Mouse (Mus musculus) MEL (cell line): ENCODE measurements at regions not wholly inside any gene's neighbourhood (a gene's known extent, or its start where the extent isn't known, plus 50 kb on each side); places are given as distances from the start of the nearest gene placed in this dataset.

ENCODE experiments used
- DNase-seq: peaks from one replicate; pipeline ENCODE4 v3.0.0; 2011; ENCODE audit warnings: low read depth, low spot score
- H3K27ac ChIP-seq: 2 replicates; pipeline ENCODE4 v1.5.1; 2012; ENCODE audit warnings: low read depth, mild to moderate bottlenecking, control low read depth, low read length, moderate library complexity; ENCODE audit not compliant: control insufficient read depth
- H3K27me3 ChIP-seq, 2 experiments: fragments of 150-350 bp in 1 of 2; sonication (generic) in 1 of 2; 2 replicates each; pipeline ENCODE4 v1.6.1; 2012; ENCODE audit warnings: low read length in 2 of 2, mild to moderate bottlenecking in 2 of 2, improper control_type of control experiment in 1 of 2, moderate library complexity in 1 of 2; ENCODE audit not compliant: insufficient read depth in 2 of 2, control insufficient read depth in 1 of 2
- H3K36me3 ChIP-seq, 2 experiments: 2 replicates each; pipeline ENCODE4 v1.6.1; 2012 to 2014; ENCODE audit warnings: low read length in 2 of 2, improper control_type of control experiment in 1 of 2, inconsistent platforms in 1 of 2, mild to moderate bottlenecking in 1 of 2; ENCODE audit not compliant: insufficient read depth in 2 of 2, control insufficient read depth in 1 of 2
- H3K4me1 ChIP-seq, 2 experiments: fragments of 150-350 bp in 1 of 2; sonication (generic) in 1 of 2; 2 replicates each; pipeline ENCODE4 v1.6.1; 2012; ENCODE audit warnings: low read length in 2 of 2, improper control_type of control experiment in 1 of 2, mild to moderate bottlenecking in 1 of 2; ENCODE audit not compliant: insufficient read depth in 2 of 2, control insufficient read depth in 1 of 2
- H3K4me3 ChIP-seq, 2 experiments: fragments of 150-350 bp in 1 of 2; sonication (generic) in 1 of 2; 2 replicates each; pipeline ENCODE4 v1.5.1; 2012; ENCODE audit warnings: low read depth in 2 of 2, low read length in 2 of 2, mild to moderate bottlenecking in 2 of 2, moderate library complexity in 2 of 2, control low read depth in 1 of 2, improper control_type of control experiment in 1 of 2; ENCODE audit not compliant: control insufficient read depth in 1 of 2, insufficient read depth in 1 of 2
- H3K79me2 ChIP-seq: 2 replicates; pipeline ENCODE4 v1.6.1; 2012; ENCODE audit warnings: mild to moderate bottlenecking, low read length, moderate library complexity; ENCODE audit not compliant: control insufficient read depth, poor library complexity, insufficient read depth
- H3K9ac ChIP-seq: 2 replicates; pipeline ENCODE4 v1.6.1; 2012; ENCODE audit warnings: low read depth, mild to moderate bottlenecking, control low read depth, low read length, moderate library complexity; ENCODE audit not compliant: control insufficient read depth, poor library complexity, severe bottlenecking
- H3K9me3 ChIP-seq: fragments of 150-350 bp; sonication (generic); replicated peaks from 2 replicates; pipeline ENCODE4 v1.6.1; 2012; ENCODE audit warnings: mild to moderate bottlenecking, low read length, improper control_type of control experiment, moderate library complexity; ENCODE audit not compliant: insufficient read depth
- E2F4 ChIP-seq: IDR thresholded peaks from 2 replicates; pipeline ENCODE4 v1.6.1; 2011; ENCODE audit warnings: low read depth, low read length, improper control_type of control experiment, borderline replicate concordance
- ELF1 ChIP-seq: IDR thresholded peaks from 2 replicates; pipeline ENCODE4 v1.6.1; 2014; ENCODE audit warnings: low read depth, mild to moderate bottlenecking, inconsistent platforms, low read length, improper control_type of control experiment, moderate library complexity
- EP300 ChIP-seq, 2 experiments: IDR thresholded peaks; 2 replicates each; pipeline ENCODE4 v1.6.1; 2011; ENCODE audit warnings: improper control_type of control experiment in 2 of 2, low read length in 2 of 2, low read depth in 1 of 2, mild to moderate bottlenecking in 1 of 2
- JUND ChIP-seq: IDR thresholded peaks from 2 replicates; pipeline ENCODE4 v1.6.1; 2011; ENCODE audit warnings: low read depth, mild to moderate bottlenecking, improper control_type of control experiment, low read length
- KAT2A ChIP-seq: conservative IDR thresholded peaks from 2 replicates; pipeline ENCODE4 v1.6.1; 2012; ENCODE audit warnings: low read depth, low read length, improper control_type of control experiment, inconsistent platforms
- MAX ChIP-seq: IDR thresholded peaks from 2 replicates; pipeline ENCODE4 v1.6.1; 2011; ENCODE audit warnings: low read length, improper control_type of control experiment
- MAZ ChIP-seq: IDR thresholded peaks from 2 replicates; pipeline ENCODE4 v1.6.1; 2012; ENCODE audit warnings: low read depth, mild to moderate bottlenecking, inconsistent platforms, low read length, improper control_type of control experiment
- MYB ChIP-seq: IDR thresholded peaks from 2 replicates; pipeline ENCODE4 v1.6.1; 2011; ENCODE audit warnings: mild to moderate bottlenecking, low read depth, low read length, improper control_type of control experiment
- MYC ChIP-seq: IDR thresholded peaks from 2 replicates; pipeline ENCODE4 v1.6.1; 2011; ENCODE audit warnings: low read depth, mild to moderate bottlenecking, low read length, improper control_type of control experiment, moderate library complexity
- NELFE ChIP-seq: IDR thresholded peaks from 2 replicates; pipeline ENCODE4 v1.6.1; 2011; ENCODE audit warnings: low read depth, low read length, improper control_type of control experiment
- NRF1 ChIP-seq: IDR thresholded peaks from 2 replicates; pipeline ENCODE4 v1.6.1; 2014; ENCODE audit warnings: low read depth, mild to moderate bottlenecking, inconsistent platforms, low read length, improper control_type of control experiment, moderate library complexity; ENCODE audit not compliant: poor library complexity, insufficient read depth, severe bottlenecking
- RCOR1 ChIP-seq: IDR thresholded peaks from 2 replicates; pipeline ENCODE4 v1.6.1; 2012; ENCODE audit warnings: low read depth, mild to moderate bottlenecking, inconsistent platforms, low read length, improper control_type of control experiment
- SMC3 ChIP-seq: IDR thresholded peaks from 2 replicates; pipeline ENCODE4 v1.6.1; 2011; ENCODE audit warnings: low read depth, low read length, improper control_type of control experiment
- TAL1 ChIP-seq: IDR thresholded peaks from 2 replicates; pipeline ENCODE4 v1.6.1; 2012; ENCODE audit warnings: mild to moderate bottlenecking, inconsistent platforms, low read length, moderate library complexity, mixed read lengths
- TCF12 ChIP-seq: IDR thresholded peaks from 2 replicates; pipeline ENCODE4 v1.6.1; 2014; ENCODE audit warnings: low read depth, mild to moderate bottlenecking, inconsistent platforms, low read length, improper control_type of control experiment, moderate library complexity
- UBTF ChIP-seq: IDR thresholded peaks from 2 replicates; pipeline ENCODE4 v1.6.1; 2012; ENCODE audit warnings: low read depth, mild to moderate bottlenecking, inconsistent platforms, low read length, improper control_type of control experiment, moderate library complexity, borderline replicate concordance; ENCODE audit not compliant: insufficient read depth
- USF1 ChIP-seq: IDR thresholded peaks from 2 replicates; pipeline ENCODE4 v1.6.1; 2014; ENCODE audit warnings: low read depth, mild to moderate bottlenecking, inconsistent platforms, low read length, improper control_type of control experiment, moderate library complexity
- ZMIZ1 ChIP-seq: IDR thresholded peaks from 2 replicates; pipeline ENCODE4 v1.6.1; 2012; ENCODE audit warnings: low read depth, mild to moderate bottlenecking, inconsistent platforms, low read length, improper control_type of control experiment, moderate library complexity
- ZNF384 ChIP-seq: IDR thresholded peaks from 2 replicates; pipeline ENCODE4 v1.6.1; 2012; ENCODE audit warnings: low read depth, mild to moderate bottlenecking, inconsistent platforms, low read length, improper control_type of control experiment

GRCm38 (mm10) chr9:41333526-41333925, 172.0 kb upstream of the Ubash3b start:
- no peak overlapping the region for H3K27ac ChIP-seq
- TF ChIP-seq ZNF384 (no peak), NRF1 (no peak), KAT2A (no peak), TCF12 (no peak), NELFE (no peak), MAZ (no peak), UBTF (no peak), JUND (no peak), E2F4 (no peak), ELF1 (no peak), USF1 (no peak), MYB (no peak), TAL1 (no peak), MYC (no peak), SMC3 (no peak), ZMIZ1 (no peak), RCOR1 (no peak), EP300 (IDR thresholded peaks at IDR 0.05; ENCODE audit: low read depth in 1 of 2, low read length in 2 of 2) (no peak)
- no peak overlapping the region for H3K9ac ChIP-seq
- DNase-seq: no peak
- H3K36me3 ChIP-seq: no peaks in the 10 kb centered on the region
- no peaks in the 10 kb centered on the region for H3K9me3 ChIP-seq
- H3K4me3 ChIP-seq: no peak overlapping the region
- no peaks in the 10 kb centered on the region for H3K79me2 ChIP-seq
- no peaks in the 10 kb centered on the region for H3K4me1 ChIP-seq
- no peaks in the 10 kb centered on the region for H3K27me3 ChIP-seq

- Histone ChIP-seq H3K79me2 (no peaks in the 10 kb centered on the region), H3K27ac (no peak overlapping the region), H3K4me3 (no peak overlapping the region), H3K36me3 (no peaks in the 10 kb centered on the region), H3K9ac (no peak overlapping the region), H3K27me3 (no peaks in the 10 kb centered on the region), H3K9me3 (no peaks in the 10 kb centered on the region), H3K4me1 (no peaks in the 10 kb centered on the region)
- no peak for DNase-seq
- TF ChIP-seq EP300 (IDR thresholded peaks at IDR 0.05; ENCODE audit: low read depth in 1 of 2, low read length in 2 of 2): no peak
- no peak for TF ChIP-seq MAX
- TF ChIP-seq E2F4: no peak
- TF ChIP-seq MAZ: no peak
Observed at GRCm38 (mm10) chr9:41328959-41329358, 167.5 kb upstream of the Ubash3b start.
